Mouse (Mus musculus): ENCODE measurements around the gene Mxi1. TPM values are rescaled to one million over a fixed set of nuclear protein-coding genes. Genes with fewer than 3 reads are reported as not detected.
A peak's percentile ranks its signal among the peaks of the same experiment; 100 is the strongest.

The Mxi1 gene
- polyA plus RNA-seq, 1 experiment from 2014 or later: 29.3 TPM

DNA sequence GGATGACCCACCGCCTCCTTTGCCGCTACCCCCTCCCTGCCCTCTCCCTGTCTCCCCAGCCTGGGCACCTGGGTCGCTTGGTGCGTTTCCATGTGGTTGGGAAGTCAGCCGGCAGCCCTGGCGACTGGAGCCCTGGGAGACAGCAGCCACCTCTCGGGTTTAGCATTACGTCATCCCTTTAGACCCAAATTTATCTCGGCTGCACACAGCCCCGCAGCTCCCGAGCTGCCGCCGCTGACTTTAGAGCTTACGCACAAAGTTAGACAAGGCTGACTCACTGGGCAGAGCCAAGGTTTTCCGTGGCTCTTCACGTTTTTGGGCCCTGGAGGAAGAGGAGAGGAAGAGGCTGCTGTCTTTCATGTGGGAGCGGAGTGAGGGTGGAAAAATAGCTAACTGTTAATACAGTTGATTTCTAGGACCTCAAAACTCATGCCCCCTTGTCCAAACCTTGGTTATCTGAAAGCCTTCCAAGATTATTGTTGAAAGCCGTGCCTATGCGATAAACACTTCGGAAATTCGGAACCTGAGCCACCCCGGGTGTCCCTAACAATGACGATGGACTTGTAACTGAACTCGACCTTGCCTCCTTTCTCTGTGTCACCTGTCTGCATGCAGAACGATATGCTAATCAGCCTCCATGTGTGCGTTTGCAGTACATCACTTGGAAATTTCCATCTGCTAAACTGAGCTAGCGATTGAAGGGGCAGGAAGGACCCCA is 15.4 kb downstream of the Mxi1 start:
- Histone ChIP-seq H3K27me3 (ENCODE audit: control insufficient read depth, insufficient read depth, low read length) (no peaks in the 10 kb centered on the region), H3K9me3 (ENCODE audit: control insufficient read depth, low read depth, low read length) (no peaks in the 10 kb centered on the region), H3K36me3 (ENCODE audit: control insufficient read depth, insufficient read depth, low read length) (no peaks in the 10 kb centered on the region), H3K9ac (replicated peaks; ENCODE audit: low read depth, low read length) (no peak overlapping the region), H3K4me3 (ENCODE audit: low read depth, low read length) (peak overlapping the region; percentile 17), H3K4me1 (ENCODE audit: control insufficient read depth, insufficient read depth, low read length) (peaks cover 25% of the 10 kb centered on the region), H3K27ac (ENCODE audit: low read length) (no peak overlapping the region), H3K4me2 (replicated peaks; ENCODE audit: low read depth, low read length) (peak overlapping the region; percentile 56)
- 15% methylated on average over 27 of the region's 27 CpGs for WGBS
- ATAC-seq (ENCODE audit: insufficient number of reproducible peaks, insufficient read depth, low FRiP score, low read depth): peak; percentile 54; the same call in 1 of the 2 replicates

DNA sequence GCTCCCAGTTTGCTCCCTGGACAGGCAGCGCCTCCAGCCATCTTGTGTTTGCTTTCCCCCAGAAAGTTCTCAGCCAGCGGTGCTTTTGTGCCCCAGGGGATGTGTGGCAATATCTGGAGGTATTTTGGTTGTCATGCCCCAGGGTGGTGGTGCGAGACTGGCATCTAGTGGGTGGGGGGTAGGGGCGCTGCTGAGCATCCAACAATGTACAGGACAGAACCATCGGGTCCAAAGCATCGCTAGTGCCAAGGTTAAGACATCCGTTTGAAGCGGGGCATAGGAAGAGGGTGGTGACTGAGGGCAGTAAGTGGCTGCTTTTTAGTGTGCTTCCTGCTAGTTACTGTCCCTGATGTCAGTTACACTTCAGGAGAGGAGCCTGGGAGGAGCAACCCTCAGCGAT is 17.8 kb downstream of the Mxi1 start:
- WGBS: 73% methylated on average over 9 of the region's 9 CpGs
- H3K9me3 ChIP-seq (ENCODE audit: control insufficient read depth, low read depth, low read length): no peaks in the 10 kb centered on the region
- H3K4me3 ChIP-seq (ENCODE audit: low read depth, low read length): no peak overlapping the region
- peaks cover 10% of the 10 kb centered on the region; the same call in 1 of the 2 replicates for H3K36me3 ChIP-seq (ENCODE audit: control insufficient read depth, insufficient read depth, low read length)
- no peak overlapping the region for H3K27ac ChIP-seq (ENCODE audit: low read length)
- H3K9ac ChIP-seq (replicated peaks; ENCODE audit: low read depth, low read length): no peak overlapping the region
- ATAC-seq (ENCODE audit: insufficient number of reproducible peaks, insufficient read depth, low FRiP score, low read depth): no peak
- no peak overlapping the region for H3K4me2 ChIP-seq (replicated peaks; ENCODE audit: low read depth, low read length)
- H3K27me3 ChIP-seq (ENCODE audit: control insufficient read depth, insufficient read depth, low read length): no peaks in the 10 kb centered on the region
- peaks cover 16% of the 10 kb centered on the region for H3K4me1 ChIP-seq (ENCODE audit: control insufficient read depth, insufficient read depth, low read length)

DNA sequence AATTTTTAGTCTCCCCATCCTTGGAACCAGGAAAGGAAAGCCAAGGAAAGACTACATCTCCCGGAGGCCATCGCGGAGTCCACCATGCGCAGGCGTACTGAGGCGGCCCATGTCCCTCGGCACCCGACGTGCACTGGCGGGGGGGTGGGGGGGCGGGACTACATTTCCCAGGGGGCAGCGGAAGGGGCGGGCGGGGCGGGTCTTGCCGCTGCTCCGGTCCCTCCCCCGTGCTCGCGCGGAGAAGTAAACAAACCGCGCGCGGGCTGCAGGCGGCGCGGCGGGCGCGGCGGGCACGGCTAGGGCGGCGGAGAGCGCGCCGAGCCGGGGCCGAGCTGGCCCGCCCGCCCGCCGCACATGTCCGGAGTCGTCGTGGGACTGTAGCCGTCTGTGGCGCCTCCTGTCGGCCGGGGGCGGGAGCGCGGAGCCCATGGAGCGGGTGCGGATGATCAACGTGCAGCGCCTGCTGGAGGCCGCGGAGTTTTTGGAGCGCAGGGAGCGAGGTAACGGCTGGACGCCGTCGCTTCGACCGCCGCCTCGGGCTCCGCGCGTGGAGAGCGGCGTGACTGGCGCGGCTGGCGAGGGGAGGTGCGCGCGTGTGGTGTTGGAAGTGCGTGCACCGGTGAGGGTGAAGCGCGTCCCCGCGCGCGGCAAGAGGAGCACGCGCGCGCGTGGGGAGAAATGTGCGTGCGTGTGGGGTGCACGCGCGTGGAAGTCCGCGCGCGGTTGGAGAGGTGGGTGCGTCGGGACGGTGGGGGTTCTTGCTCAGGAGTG is 19.1 kb downstream of the Mxi1 start:
- H3K27ac ChIP-seq (ENCODE audit: low read length): peak overlapping the region; percentile 68
- no peaks in the 10 kb centered on the region for H3K27me3 ChIP-seq (ENCODE audit: control insufficient read depth, insufficient read depth, low read length)
- no peaks in the 10 kb centered on the region for H3K9me3 ChIP-seq (ENCODE audit: control insufficient read depth, low read depth, low read length)
- H3K36me3 ChIP-seq (ENCODE audit: control insufficient read depth, insufficient read depth, low read length): peaks cover 19% of the 10 kb centered on the region
- H3K4me1 ChIP-seq (ENCODE audit: control insufficient read depth, insufficient read depth, low read length): peaks cover 16% of the 10 kb centered on the region
- peak overlapping the region; percentile 86 for H3K4me3 ChIP-seq (ENCODE audit: low read depth, low read length)
- peak; percentile 85 for ATAC-seq (ENCODE audit: insufficient number of reproducible peaks, insufficient read depth, low FRiP score, low read depth)
- WGBS: under 1% methylated on average over 98 of the region's 106 CpGs
- H3K9ac ChIP-seq (replicated peaks; ENCODE audit: low read depth, low read length): peak overlapping the region; percentile 68
- peak overlapping the region; percentile 80 for H3K4me2 ChIP-seq (replicated peaks; ENCODE audit: low read depth, low read length)

DNA sequence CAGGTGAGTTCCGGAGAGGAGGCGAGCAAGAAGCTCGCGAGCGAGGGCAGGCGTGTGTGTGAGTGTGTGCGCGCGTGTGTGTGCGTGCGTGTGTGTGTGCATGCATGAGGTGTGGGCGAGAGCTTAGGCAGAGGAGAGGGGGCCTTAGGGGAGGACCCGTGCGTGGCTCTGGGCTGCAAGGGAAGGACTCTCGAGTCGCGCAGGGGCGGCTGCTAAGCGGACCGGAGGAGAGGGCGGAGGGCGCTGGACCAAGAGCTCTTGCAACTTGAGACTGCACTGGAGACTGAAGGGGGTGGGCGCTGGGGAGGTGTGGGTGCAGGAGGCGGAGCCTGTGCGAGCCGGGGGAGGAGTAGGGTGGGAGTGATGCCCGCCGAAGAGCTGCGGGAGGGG is 19.7 kb downstream of the Mxi1 start:
- WGBS: under 1% methylated on average over 29 of the region's 29 CpGs
- peak; percentile 71 for ATAC-seq (ENCODE audit: insufficient number of reproducible peaks, insufficient read depth, low FRiP score, low read depth)

DNA sequence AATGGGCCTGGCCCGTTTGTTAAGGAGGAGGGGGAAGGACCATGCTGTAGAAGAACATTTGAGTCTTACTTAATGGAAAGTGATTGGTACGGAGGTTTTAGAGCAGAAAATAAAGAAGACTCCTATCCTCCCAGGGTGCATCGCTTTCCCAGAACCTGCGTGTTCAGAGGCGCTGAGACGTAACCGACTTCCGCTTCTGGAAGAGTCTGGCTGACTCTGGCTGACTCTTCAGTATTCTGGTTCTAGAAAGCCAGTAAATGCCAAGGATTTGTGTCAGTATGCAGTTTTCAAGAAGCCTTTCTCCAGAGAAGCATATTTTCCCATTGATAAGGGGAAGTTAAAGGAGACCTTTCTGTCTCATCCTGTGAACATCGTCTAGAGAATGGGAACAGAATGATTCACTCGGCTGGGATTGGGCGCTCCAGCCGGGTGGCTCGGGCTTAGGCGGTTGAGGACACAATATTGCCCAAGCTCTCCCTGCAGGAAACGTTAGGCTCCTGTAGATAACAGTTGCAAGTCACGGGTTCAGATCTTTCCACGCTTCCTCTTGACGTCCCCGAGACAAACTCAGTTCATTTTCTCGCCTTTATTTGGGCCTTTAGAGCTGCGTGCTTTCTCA is 21.7 kb downstream of the Mxi1 start:
- H3K4me1 ChIP-seq (ENCODE audit: control insufficient read depth, insufficient read depth, low read length): 0 out of 2 replicates have a peak, but pooled peaks cover 5% of the 10 kb centered on the region
- no peak overlapping the region for H3K27ac ChIP-seq (ENCODE audit: low read length)
- no peak overlapping the region for H3K4me3 ChIP-seq (ENCODE audit: low read depth, low read length)
- ATAC-seq (ENCODE audit: insufficient number of reproducible peaks, insufficient read depth, low FRiP score, low read depth): no peak
- 91% methylated on average over 21 of the region's 21 CpGs for WGBS
- no peaks in the 10 kb centered on the region for H3K9me3 ChIP-seq (ENCODE audit: control insufficient read depth, low read depth, low read length)
- H3K27me3 ChIP-seq (ENCODE audit: control insufficient read depth, insufficient read depth, low read length): no peaks in the 10 kb centered on the region
- peaks cover 19% of the 10 kb centered on the region for H3K36me3 ChIP-seq (ENCODE audit: control insufficient read depth, insufficient read depth, low read length)
- H3K9ac ChIP-seq (replicated peaks; ENCODE audit: low read depth, low read length): no peak overlapping the region
- no peak overlapping the region for H3K4me2 ChIP-seq (replicated peaks; ENCODE audit: low read depth, low read length)

More for the DNA sequence above, 19.7 kb downstream of the Mxi1 start:
- Histone ChIP-seq H3K4me3 (ENCODE audit: low read depth, low read length) (peak overlapping the region; percentile 86), H3K36me3 (ENCODE audit: control insufficient read depth, insufficient read depth, low read length) (peaks cover 19% of the 10 kb centered on the region), H3K9me3 (ENCODE audit: control insufficient read depth, low read depth, low read length) (no peaks in the 10 kb centered on the region), H3K27me3 (ENCODE audit: control insufficient read depth, insufficient read depth, low read length) (no peaks in the 10 kb centered on the region), H3K9ac (replicated peaks; ENCODE audit: low read depth, low read length) (peak overlapping the region; percentile 68), H3K4me2 (replicated peaks; ENCODE audit: low read depth, low read length) (peak overlapping the region; percentile 80), H3K4me1 (ENCODE audit: control insufficient read depth, insufficient read depth, low read length) (peaks cover 14% of the 10 kb centered on the region), H3K27ac (ENCODE audit: low read length) (peak overlapping the region; percentile 68)

DNA sequence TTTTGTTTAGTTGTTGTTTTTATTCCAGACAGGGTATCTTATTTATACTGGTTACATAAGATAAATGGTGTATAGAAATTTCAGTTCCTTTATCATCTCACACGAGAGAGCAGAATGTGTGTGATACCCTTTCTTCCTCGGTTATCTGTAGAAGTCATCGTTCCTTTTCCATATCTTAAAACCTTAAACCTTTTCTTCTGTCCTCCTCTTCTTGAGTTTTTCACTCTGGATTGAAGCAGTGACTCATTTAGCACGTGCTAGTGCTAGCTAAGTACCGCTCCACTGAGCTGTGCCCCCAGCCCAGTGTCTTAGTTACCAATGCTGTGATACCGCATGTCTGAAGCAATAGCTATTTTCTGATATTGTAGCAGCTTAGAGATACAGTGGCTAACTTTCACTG is 23.4 kb downstream of the Mxi1 start:
- Histone ChIP-seq H3K4me2 (replicated peaks; ENCODE audit: low read depth, low read length) (no peak overlapping the region), H3K9me3 (ENCODE audit: control insufficient read depth, low read depth, low read length) (no peaks in the 10 kb centered on the region), H3K4me1 (ENCODE audit: control insufficient read depth, insufficient read depth, low read length) (0 out of 2 replicates have a peak, but pooled peaks cover 5% of the 10 kb centered on the region), H3K4me3 (ENCODE audit: low read depth, low read length) (no peak overlapping the region), H3K27me3 (ENCODE audit: control insufficient read depth, insufficient read depth, low read length) (no peaks in the 10 kb centered on the region), H3K27ac (ENCODE audit: low read length) (no peak overlapping the region), H3K36me3 (ENCODE audit: control insufficient read depth, insufficient read depth, low read length) (peaks cover 22% of the 10 kb centered on the region), H3K9ac (replicated peaks; ENCODE audit: low read depth, low read length) (no peak overlapping the region)
- 90% methylated on average over 6 of the region's 6 CpGs for WGBS
- ATAC-seq (ENCODE audit: insufficient number of reproducible peaks, insufficient read depth, low FRiP score, low read depth): no peak

DNA sequence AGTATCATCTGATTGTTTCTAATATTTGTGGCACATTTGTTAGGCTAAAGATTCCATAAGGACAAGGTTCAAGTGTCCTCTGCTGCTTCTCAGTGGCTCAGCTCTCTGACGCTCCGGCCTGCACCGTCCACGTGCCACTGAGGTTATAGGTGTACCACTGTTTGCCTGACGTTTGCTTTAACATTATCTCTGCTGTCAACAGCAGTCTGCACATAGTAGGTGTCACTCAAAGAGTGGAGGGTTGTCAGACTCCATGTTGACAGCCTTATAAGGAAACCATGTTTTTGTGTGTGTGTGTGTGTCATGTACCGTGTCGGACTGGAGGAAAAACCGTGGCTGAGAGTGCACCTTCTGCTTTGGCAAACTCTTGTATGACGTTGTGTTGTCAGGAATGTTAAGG is 24.9 kb downstream of the Mxi1 start:
- Histone ChIP-seq H3K27ac (ENCODE audit: low read length) (no peak overlapping the region), H3K9ac (replicated peaks; ENCODE audit: low read depth, low read length) (no peak overlapping the region), H3K9me3 (ENCODE audit: control insufficient read depth, low read depth, low read length) (no peaks in the 10 kb centered on the region), H3K27me3 (ENCODE audit: control insufficient read depth, insufficient read depth, low read length) (no peaks in the 10 kb centered on the region), H3K4me1 (ENCODE audit: control insufficient read depth, insufficient read depth, low read length) (0 out of 2 replicates have a peak, but pooled peaks cover 7% of the 10 kb centered on the region), H3K4me2 (replicated peaks; ENCODE audit: low read depth, low read length) (no peak overlapping the region), H3K4me3 (ENCODE audit: low read depth, low read length) (no peak overlapping the region), H3K36me3 (ENCODE audit: control insufficient read depth, insufficient read depth, low read length) (peaks cover 22% of the 10 kb centered on the region)
- 90% methylated on average over 9 of the region's 9 CpGs for WGBS
- ATAC-seq (ENCODE audit: insufficient number of reproducible peaks, insufficient read depth, low FRiP score, low read depth): no peak

DNA sequence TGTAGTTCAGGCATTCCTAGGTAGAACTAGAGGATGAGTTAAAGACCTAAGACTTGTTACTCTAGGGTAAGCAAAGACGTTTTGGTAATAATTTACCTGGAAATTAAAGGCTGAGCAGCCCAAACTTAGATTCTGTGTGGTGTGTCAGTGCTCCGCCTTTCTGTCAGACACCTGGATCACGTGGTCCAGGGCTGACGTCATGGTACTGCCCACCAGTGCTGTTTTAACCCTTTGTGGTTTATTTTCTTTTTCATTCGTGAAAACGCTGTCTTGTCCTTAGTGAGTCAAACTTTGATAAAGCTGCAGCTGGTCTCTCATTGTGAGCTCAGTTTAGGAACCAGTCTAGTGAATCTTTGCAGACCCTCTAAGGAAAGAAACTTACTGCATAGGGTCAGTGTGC is 30.1 kb downstream of the Mxi1 start:
- no peak overlapping the region for H3K27ac ChIP-seq (ENCODE audit: low read length)
- no peaks in the 10 kb centered on the region for H3K9me3 ChIP-seq (ENCODE audit: control insufficient read depth, low read depth, low read length)
- H3K9ac ChIP-seq (replicated peaks; ENCODE audit: low read depth, low read length): no peak overlapping the region
- no peak overlapping the region for H3K4me2 ChIP-seq (replicated peaks; ENCODE audit: low read depth, low read length)
- peaks cover 5% of the 10 kb centered on the region; the same call in 1 of the 2 replicates for H3K4me1 ChIP-seq (ENCODE audit: control insufficient read depth, insufficient read depth, low read length)
- H3K4me3 ChIP-seq (ENCODE audit: low read depth, low read length): no peak overlapping the region
- ATAC-seq (ENCODE audit: insufficient number of reproducible peaks, insufficient read depth, low FRiP score, low read depth): no peak
- WGBS: 23% methylated on average over 6 of the region's 6 CpGs
- no peaks in the 10 kb centered on the region for H3K27me3 ChIP-seq (ENCODE audit: control insufficient read depth, insufficient read depth, low read length)
- H3K36me3 ChIP-seq (ENCODE audit: control insufficient read depth, insufficient read depth, low read length): peaks cover 3% of the 10 kb centered on the region; the same call in 1 of the 2 replicates
